Mouse (Mus musculus) forebrain, embryonic 10.5 days (tissue): Measurements from ENCODE around the gene Nsrp1. TPM values are rescaled to one million over a fixed set of nuclear protein-coding genes. Genes with fewer than 3 reads are reported as not detected.

Experiments
- DNase-seq: peaks from one replicate; pipeline ENCODE4 v3.0.0-alpha.2; 2017; ENCODE audit warnings: low spot score; ENCODE audit errors: extremely low spot score
- H3K27ac ChIP-seq: fragments of 300-500 bp; sonication (generic); 2 replicates; pipeline ENCODE4 v1.5.1; 2016; ENCODE audit warnings: mild to moderate bottlenecking
- H3K27me3 ChIP-seq: fragments of 300-500 bp; sonication (generic); 2 replicates; pipeline ENCODE4 v1.6.1; 2016; ENCODE audit warnings: mild to moderate bottlenecking; ENCODE audit not compliant: poor library complexity, severe bottlenecking
- H3K36me3 ChIP-seq: fragments of 300-500 bp; sonication (generic); replicated peaks from 2 replicates; pipeline ENCODE4 v1.6.1; 2016; ENCODE audit warnings: mild to moderate bottlenecking, moderate library complexity
- H3K4me1 ChIP-seq: fragments of 300-500 bp; sonication (generic); 2 replicates; pipeline ENCODE4 v1.6.1; 2016
- H3K4me3 ChIP-seq: fragments of 300-500 bp; sonication (generic); 2 replicates; pipeline ENCODE4 v1.5.1; 2016; ENCODE audit warnings: mild to moderate bottlenecking, moderate library complexity
- H3K9me3 ChIP-seq: fragments of 300-500 bp; sonication (generic); 2 replicates; pipeline ENCODE4 v1.6.1; 2016; ENCODE audit warnings: mild to moderate bottlenecking, moderate library complexity
- WGBS: fragments of 180-500 bp; shearing (Covaris S2); methylation state at CpG from one replicate; pipeline ENCODE4 v1.1.7; 2016; 5-methylcytosine and 5-hydroxymethylcytosine counted together
- polyA plus RNA-seq: library from polyadenylated mRNA; unstranded; fragments of >200 nt; fragmentation: Nextera tagmentation; extraction: Ambion mirVana; gene quantifications from 2 replicates; pipeline ENCODE4 v1.2.1, GENCODE M21; 2016

Nsrp1 gene
- polyA plus RNA-seq, 1 experiment from 2014 or later, result 70.4 TPM

DNA sequence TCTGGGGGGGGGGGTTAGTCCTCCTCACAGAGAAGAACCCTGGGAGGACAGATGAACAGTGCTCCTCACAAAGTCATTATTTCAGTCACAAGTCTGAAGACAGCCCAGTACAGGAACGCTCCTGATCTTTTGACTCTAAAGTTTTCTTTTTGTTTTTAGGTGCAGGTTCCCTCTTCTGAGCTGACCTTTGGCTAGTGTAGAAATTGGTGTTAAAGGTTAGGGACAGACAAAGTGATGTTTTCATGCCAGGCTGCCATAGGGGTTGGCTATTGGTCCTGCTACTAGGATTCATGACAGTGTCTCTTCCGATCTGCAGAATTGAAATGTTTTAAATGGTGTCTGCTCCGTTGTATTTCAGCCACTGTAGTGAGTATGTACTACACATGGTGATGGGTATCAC lies 50.1 kb downstream of the Nsrp1 start:
- DNase-seq, result no peak
- Histone ChIP-seq H3K36me3 (no peaks in the 10 kb centered on the region), H3K4me3 (no peak overlapping the region), H3K9me3 (no peaks in the 10 kb centered on the region), H3K4me1 (no peaks in the 10 kb centered on the region), H3K27ac (no peak overlapping the region), H3K27me3 (no peaks in the 10 kb centered on the region)
- 89% methylated on average over 3 of the region's 3 CpGs for WGBS

DNA sequence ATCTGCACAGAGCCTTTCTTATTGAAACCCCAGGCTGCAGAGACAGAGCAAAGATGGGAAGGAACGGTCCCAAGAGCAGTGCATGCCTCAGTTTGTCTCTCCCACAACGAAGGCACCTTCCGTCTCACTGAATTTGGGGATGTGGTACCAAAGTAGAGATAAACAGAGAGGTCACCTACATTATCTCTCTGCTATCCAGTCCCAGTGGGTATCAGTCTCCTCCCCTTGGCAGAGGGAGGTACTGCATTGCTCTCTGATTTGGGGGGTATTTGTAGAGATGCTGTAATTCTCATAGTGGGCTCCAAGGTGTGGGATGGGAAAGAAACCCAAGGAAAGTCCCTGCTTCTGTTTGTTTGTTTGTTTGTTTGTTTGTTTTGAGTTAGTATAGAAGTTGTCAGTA lies 51.7 kb downstream of the Nsrp1 start:
- Histone ChIP-seq H3K27ac (no peak overlapping the region), H3K9me3 (no peaks in the 10 kb centered on the region), H3K27me3 (no peaks in the 10 kb centered on the region), H3K4me3 (no peak overlapping the region), H3K36me3 (no peaks in the 10 kb centered on the region), H3K4me1 (no peaks in the 10 kb centered on the region)
- no peak for DNase-seq
- 78% methylated on average over 3 of the region's 3 CpGs for WGBS

DNA sequence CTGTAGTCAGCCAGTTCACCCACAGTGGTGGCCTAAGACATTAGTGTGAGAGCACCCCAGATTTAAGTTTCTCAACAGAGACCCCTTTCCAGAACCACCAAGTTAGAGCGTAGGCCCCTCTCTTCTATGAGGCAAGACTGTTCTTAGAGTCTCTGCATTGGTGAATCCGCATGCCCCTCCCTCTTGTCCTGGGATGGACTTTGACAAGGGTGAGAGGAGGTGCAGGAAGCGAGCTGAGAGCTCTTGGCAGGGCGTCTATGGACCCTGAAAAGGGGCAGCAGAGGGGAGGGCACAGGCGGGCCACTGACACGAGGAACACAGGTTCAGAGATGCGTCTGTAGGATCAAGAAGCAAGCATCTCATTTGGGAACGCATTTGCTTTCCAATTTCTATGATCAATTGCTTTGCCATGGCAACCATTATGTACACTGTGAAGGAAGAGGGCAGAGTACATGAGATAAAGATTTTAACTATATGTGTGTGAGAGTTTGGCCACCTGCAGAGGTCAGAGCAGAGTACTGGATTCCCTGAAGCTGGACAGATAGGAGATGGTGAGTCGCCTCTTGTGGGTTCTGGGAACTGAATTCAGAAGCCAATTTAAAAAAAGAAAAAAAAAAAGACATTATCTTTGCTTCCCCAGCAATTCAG lies 56.4 kb downstream of the Nsrp1 start:
- no peaks in the 10 kb centered on the region; the same call in 1 of the 2 replicates for H3K27me3 ChIP-seq
- no peaks in the 10 kb centered on the region for H3K9me3 ChIP-seq
- no peaks in the 10 kb centered on the region for H3K36me3 ChIP-seq
- H3K4me3 ChIP-seq, result no peak overlapping the region
- 82% methylated on average over 9 of the region's 9 CpGs for WGBS
- no peak for DNase-seq
- no peak overlapping the region for H3K27ac ChIP-seq
- no peaks in the 10 kb centered on the region; the same call in 1 of the 2 replicates for H3K4me1 ChIP-seq

DNA sequence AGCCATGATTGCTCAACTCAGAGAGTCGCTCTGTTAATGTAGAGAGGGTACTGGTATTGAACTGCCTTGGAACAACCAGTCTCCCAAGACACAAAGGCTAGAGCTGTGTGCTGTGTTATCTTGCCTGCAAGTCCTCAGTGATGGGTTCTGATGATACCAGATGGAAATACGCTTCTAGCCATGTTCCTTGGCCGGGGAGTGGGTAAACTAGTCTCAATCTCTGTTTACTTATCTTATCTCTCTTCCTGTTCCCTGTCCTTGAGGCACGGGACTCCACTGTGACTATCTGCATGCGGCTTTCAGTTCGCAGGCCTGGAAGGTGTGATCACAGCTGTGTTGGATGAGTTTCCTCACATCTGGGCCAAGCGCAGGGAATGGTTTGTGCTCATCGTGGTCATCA lies 58.7 kb downstream of the Nsrp1 start:
- Histone ChIP-seq H3K27me3 (no peaks in the 10 kb centered on the region; the same call in 1 of the 2 replicates), H3K4me3 (no peak overlapping the region), H3K9me3 (no peaks in the 10 kb centered on the region), H3K27ac (no peak overlapping the region), H3K36me3 (no peaks in the 10 kb centered on the region), H3K4me1 (no peaks in the 10 kb centered on the region; the same call in 1 of the 2 replicates)
- no peak for DNase-seq
- 89% methylated on average over 8 of the region's 8 CpGs for WGBS

DNA sequence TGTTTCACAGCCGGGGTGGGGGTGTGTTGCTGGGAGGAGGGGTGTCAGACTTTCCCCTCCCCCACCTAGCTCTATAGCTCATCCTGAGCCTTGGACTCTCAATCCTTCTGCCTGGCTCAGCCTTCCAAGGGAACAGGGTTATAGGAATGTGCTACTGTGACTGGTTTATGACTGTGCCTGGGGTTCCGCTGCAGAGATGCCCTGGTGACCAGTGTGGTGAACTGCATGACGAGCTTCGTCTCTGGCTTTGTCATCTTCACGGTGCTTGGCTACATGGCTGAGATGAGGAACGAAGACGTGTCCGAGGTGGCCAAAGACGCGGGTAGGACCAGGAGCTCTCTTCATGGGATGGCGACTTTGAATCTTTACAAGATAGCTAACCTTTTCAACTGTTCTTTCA lies 60.2 kb downstream of the Nsrp1 start:
- Histone ChIP-seq H3K4me3 (no peak overlapping the region), H3K36me3 (no peaks in the 10 kb centered on the region), H3K27ac (no peak overlapping the region), H3K4me1 (no peaks in the 10 kb centered on the region; the same call in 1 of the 2 replicates), H3K9me3 (no peaks in the 10 kb centered on the region), H3K27me3 (no peaks in the 10 kb centered on the region; the same call in 1 of the 2 replicates)
- 88% methylated on average over 11 of the region's 11 CpGs for whole genome bisulfite sequencing
- no peak for DNase-seq

DNA sequence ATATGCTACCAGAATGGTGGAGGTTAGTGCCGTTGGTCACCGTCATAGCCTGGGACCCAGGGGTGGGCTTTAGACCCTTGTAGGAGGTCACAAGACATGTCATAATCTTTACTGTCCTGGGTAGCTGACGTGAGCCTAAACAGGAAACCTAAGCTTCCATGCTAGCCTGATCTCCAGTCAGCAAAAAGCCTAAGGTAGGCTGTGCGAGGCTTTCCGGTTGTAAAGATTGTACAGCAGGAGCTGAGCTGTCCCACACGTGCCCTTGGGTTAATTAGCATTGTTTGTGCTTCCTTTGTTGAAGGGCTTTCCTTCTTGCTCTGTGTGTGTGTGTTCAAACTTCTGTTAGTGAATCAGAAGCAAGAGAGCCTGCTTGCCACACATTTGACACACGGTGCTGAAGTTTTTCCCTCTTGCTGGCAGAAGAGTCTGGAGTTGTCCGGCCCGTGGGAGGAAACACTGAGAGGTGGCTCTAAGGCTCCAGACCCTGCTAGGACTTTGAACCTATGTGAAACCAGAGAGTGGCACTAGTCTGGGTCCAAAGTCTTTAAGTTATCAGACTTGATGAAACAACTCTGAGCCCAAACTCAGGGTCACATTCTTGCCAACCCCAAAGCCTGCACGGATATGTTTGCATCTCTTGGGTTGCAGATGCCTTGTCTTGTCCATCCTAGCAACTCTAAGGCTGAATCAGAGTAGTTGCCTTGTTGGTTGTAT lies 67.3 kb downstream of the Nsrp1 start:
- 86% methylated on average over 10 of the region's 10 CpGs for WGBS

DNA sequence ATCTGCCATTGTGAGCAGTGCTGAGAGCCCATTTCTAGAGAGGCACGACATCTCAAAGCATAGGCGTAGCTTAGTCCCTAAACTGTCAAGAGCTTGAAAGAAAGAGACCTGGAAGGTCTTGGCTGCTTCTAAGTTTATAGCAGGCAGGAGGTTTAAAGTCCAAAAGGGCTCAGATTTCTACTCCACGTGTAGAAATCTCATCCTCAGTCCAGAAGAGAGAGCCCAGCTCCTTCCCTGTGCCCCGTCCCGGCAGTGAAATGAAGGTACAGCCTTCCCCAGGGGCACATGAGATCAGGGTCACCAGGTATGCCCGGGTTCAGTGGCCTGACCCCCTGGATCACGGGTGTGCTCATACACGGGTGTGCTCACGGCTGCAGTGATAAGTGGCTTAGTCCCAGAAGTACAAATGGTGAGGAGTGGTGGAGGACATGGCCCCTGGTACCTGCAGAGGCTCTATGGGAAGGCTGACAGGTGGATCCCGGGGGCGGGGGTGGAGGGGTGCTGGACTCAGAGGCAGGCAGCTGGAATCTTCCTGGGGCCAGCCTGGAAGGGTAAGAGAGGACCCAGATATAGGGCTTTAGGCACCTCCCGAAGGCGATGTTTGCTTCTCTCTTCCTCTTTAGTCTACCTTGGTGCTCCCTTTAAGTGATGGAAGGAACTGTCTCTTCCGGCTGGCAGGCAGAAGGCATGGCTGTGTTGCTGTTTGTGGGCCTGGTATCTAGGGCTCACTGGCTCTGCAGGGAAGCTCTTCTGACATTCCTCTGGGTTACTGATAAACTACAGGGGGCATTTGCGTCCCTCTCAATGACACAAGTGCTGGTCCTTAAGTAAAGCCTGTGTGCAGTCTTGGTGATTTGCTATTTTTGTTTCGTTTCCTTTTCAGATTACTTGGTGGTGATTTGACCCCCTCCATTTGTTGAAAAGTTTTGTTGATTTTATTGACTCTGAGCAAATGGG lies 68.9 kb downstream of the Nsrp1 start:
- 82% methylated on average over 16 of the region's 16 CpGs for WGBS
- H3K36me3 ChIP-seq, result no peaks in the 10 kb centered on the region
- no peaks in the 10 kb centered on the region for H3K4me1 ChIP-seq
- H3K9me3 ChIP-seq, result no peaks in the 10 kb centered on the region
- H3K27me3 ChIP-seq, result peaks cover 5% of the 10 kb centered on the region; the same call in 1 of the 2 replicates
- DNase-seq, result no peak
- H3K27ac ChIP-seq, result no peak overlapping the region
- no peak overlapping the region for H3K4me3 ChIP-seq

More for the DNA sequence above, 67.3 kb downstream of the Nsrp1 start:
- Histone ChIP-seq H3K9me3 (no peaks in the 10 kb centered on the region), H3K4me1 (no peaks in the 10 kb centered on the region), H3K27ac (no peak overlapping the region), H3K27me3 (no peaks in the 10 kb centered on the region), H3K36me3 (no peaks in the 10 kb centered on the region), H3K4me3 (no peak overlapping the region)
- no peak for DNase-seq

DNA sequence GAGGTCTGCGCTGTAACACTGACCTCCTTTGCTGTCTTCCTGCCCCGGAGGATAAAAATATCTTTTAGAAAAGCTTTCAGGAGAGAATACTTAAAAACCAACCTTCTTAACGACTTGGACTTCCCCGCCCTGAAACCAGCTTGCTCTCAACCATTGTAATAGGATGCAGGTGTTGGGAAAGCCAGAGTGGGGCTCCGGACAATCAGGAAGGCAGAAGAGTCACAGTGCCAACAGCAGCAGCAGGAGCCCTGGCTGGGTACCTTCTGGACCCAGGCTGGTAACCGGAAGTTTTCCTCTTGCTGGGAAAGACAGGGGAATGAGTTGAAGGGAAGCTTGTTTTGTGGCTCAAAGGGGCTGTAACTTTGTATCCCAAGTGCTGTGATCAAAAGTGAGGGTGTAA lies 71.6 kb downstream of the Nsrp1 start:
- H3K4me3 ChIP-seq, result no peak overlapping the region
- no peaks in the 10 kb centered on the region for H3K36me3 ChIP-seq
- H3K9me3 ChIP-seq, result no peaks in the 10 kb centered on the region
- WGBS, result 50% methylated on average over 6 of the region's 6 CpGs
- no peak overlapping the region for H3K27ac ChIP-seq
- H3K4me1 ChIP-seq, result no peaks in the 10 kb centered on the region
- no peak for DNase-seq
- H3K27me3 ChIP-seq, result peaks cover 23% of the 10 kb centered on the region

DNA sequence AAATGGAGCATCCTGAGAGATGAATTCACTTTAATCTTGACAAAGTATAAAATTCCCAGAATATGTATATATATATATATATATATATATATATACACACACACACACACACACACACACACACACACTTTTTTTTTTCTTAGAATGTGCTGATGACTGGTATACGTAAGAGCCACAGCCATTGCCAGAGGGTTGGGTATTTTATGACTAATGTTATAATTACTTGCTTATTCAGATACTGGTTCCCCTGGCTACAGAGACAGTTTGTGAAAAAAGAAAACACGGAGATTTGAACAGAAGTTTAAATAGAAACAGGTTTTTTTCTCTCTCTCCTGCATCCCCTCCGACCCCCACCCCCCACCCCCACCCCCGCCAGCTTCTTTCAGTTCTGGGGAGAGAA lies 72.4 kb downstream of the Nsrp1 start:
- Histone ChIP-seq H3K27ac (no peak overlapping the region), H3K36me3 (no peaks in the 10 kb centered on the region), H3K27me3 (peaks cover 31% of the 10 kb centered on the region), H3K9me3 (no peaks in the 10 kb centered on the region), H3K4me3 (no peak overlapping the region), H3K4me1 (no peaks in the 10 kb centered on the region)
- WGBS, result 74% methylated on average over 4 of the region's 4 CpGs
- no peak for DNase-seq

DNA sequence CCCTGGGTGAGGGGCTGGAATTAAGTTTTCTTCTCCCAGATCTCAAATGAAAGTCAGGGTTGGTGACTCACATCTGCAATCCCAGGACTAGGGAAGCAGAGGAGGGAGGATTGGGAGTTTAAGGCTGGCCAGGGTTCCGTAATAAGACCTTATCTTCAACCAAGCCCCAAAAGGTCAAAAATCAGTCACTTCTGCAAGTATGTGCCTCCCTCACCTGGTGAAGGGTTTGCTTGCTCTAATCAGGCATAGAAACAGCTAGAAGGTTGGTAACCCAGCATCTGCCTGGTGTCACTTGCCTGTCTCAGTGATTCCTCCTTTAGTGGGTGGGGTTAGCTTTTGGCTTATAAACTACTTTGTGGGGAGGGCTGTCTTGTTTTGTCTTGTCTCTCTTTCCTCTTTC lies 75.9 kb downstream of the Nsrp1 start:
- Histone ChIP-seq H3K27me3 (peaks cover 66% of the 10 kb centered on the region), H3K36me3 (no peaks in the 10 kb centered on the region), H3K4me3 (no peak overlapping the region), H3K27ac (no peak overlapping the region), H3K4me1 (peaks cover 21% of the 10 kb centered on the region), H3K9me3 (no peaks in the 10 kb centered on the region)
- WGBS, result 76% methylated on average over 1 of the region's 1 CpGs
- no peak for DNase-seq

DNA sequence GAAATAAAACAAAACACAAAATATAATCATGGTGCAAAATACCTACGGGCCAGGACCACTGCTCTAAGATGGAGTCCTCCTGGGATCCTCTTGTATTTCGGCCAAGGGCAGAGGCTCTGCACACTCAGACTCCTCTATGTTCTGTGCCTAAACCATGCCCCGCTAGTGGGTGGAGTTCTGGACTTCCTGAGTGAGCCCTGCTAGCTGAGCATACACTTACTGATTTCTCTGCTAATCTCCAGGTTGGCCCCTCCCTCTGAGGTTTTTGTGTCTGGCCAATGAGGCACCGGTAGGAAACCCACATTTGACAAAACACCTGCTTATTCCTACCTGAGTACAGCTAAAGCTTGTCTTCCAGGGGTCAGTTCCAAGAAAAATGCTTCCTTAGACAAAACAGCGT lies 77.5 kb downstream of the Nsrp1 start:
- Histone ChIP-seq H3K4me3 (no peak overlapping the region), H3K36me3 (no peaks in the 10 kb centered on the region), H3K4me1 (peaks cover 35% of the 10 kb centered on the region), H3K27ac (no peak overlapping the region), H3K27me3 (peaks cover 82% of the 10 kb centered on the region), H3K9me3 (no peaks in the 10 kb centered on the region)
- no peak for DNase-seq
- 62% methylated on average over 5 of the region's 5 CpGs for WGBS

DNA sequence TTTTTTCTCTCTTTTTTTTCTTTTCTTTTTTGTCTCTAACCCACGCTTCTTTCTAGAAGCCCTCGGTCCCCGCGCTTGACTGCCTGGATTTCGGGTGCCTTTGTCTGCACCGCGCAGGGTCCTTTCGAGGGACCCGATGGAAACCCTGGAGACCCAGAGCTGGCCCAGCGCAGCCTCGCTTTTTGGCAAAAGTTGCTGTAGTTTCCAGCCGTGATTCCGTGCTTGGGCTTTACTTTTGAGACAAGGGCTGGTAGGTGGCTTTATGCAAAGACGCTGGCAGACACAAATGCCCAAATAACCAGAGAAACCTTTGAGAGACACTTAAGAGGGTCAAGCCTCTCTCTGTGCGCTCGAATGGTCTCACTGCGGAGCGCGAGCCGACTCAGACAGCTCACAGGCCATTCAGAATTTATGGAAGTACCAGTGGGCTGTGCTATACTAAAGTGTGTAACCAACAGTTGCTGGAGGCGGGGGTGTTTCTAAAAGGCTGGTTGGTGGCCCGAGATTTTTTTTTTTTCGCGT lies 79.5 kb downstream of the Nsrp1 start:
- Histone ChIP-seq H3K4me1 (peaks cover 35% of the 10 kb centered on the region), H3K27me3 (peaks cover 80% of the 10 kb centered on the region), H3K9me3 (no peaks in the 10 kb centered on the region), H3K27ac (0 out of 2 replicates have a peak overlapping the region, but pooled peaks have one; percentile 9), H3K36me3 (no peaks in the 10 kb centered on the region), H3K4me3 (peak overlapping the region; percentile 56)
- peak; percentile 43 for DNase-seq
- 9% methylated on average over 24 of the region's 24 CpGs for WGBS
